Mouse (Mus musculus) cerebellum, postnatal 10 days (tissue): ENCODE results near the gene Rbpj.

ENCODE experiments used
- DNase-seq, 2 experiments: peaks; one replicate each; pipeline ENCODE4 v3.0.0; 2021; ENCODE audit warnings: mixed read lengths in 2 of 2

The Rbpj gene

GRCm38 (mm10) chr5:53469777-53470131, 3.8 kb downstream of the Rbpj start:
- DNase-seq: no peak

DNA sequence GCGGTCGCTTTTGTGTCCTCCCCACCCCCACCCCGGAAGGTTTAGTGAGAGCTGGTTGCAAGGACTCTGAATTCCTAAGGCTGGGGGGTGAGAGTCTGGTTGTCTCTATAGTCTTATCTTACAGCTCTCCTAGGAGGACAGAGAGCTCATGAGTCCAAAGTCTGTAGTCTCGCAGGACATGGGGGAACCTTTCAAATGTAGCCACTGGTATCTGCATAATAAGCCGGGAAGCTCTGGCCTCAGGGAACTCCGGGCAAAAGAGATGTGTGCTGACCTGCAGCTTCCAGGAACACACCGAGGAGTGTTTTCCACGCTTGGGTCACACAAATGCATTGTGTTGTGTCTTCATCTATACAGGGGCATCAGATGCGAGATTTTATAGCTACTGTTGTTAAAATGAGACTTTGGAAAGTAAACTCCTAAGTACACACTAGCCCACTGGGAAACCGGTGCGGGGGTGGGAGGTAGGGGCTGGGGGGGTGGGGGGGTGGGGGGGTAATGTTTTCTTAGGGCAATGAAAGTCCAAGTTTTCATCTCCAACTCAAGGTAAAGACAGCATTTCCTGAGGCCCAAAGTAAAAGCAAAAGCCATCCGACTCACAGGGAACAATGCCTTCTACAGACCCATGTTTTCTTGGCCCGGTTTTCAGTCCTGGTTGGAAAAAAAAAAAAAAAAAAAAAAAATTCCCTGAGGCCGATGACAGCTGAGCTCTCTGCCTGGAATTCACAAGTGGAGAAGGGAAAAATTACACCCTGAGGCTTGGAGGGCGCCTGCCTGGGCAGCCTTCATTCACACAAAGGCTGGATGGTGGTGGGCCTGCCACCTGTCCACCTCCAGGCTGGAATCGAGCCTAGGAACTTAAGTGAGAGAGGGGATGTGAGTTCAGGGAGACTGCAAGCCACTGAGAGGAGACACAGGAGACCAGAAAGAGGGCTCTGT, 4.5 kb downstream of the Rbpj start:
- peak; percentile 35 to 56 for DNase-seq

DNA sequence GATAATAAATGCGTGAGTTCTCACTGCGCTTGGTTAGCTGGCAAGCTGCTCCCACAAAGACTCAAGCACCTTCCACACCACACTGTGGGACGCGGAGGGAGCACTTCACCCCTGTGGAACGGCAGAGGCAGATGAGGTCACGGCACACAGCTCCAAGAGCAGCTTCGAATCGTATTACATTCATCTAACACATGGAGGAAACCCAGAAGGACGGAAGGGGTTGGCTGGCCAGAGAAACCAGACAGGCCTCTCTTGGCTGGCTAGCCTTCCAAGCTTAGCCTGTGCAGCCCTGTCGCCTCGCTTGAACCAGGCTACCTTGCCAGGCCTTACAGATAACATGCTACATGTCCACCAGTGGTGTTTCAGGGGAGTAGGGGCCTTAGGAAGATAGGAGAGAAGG, 6.5 kb downstream of the Rbpj start:
- DNase-seq: peak; percentile 54 to 55

- DNase-seq: no peak
Measured at GRCm38 (mm10) chr5:53479161-53479560, 13.2 kb downstream of the Rbpj start.

GRCm38 (mm10) chr5:53479891-53480290, 13.9 kb downstream of the Rbpj start:
- no peak for DNase-seq

- DNase-seq: no peak
Measured at GRCm38 (mm10) chr5:53481021-53481420, 15.1 kb downstream of the Rbpj start.

GRCm38 (mm10) chr5:53485069-53485628, 19.2 kb downstream of the Rbpj start:
- no peak for DNase-seq

GRCm38 (mm10) chr5:53485934-53486475, 20.1 kb downstream of the Rbpj start:
- no peak for DNase-seq

DNA sequence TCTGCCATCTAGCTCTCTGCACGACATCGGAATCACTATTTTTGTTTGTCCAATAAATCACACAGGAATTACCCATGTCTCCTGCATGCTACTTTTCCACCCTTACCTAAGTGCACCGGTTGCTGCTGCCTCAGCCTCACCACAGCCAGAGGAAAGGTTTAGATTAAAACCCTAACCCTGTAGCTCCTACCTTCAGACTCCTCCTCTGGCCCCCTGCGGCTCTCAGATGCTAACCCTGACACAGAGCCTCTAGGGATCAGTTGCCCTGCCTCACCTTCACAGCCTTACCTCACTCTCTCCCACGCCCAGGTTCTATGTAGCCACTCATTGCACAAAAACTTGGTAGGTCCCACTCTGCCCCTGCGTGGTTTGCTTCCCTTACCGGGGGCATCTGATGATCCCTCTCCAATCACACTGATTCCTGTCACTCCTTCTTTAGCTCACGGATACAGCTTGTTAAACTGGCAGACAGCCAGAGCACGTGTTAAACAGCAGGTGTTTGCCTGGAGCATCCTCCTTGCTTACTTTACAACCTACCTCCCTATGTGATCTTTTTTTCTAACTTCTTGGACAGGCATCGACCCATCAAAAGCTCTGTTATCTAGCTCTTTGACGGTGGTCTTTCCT, 21.1 kb downstream of the Rbpj start:
- DNase-seq: peak; percentile 28 to 32

DNA sequence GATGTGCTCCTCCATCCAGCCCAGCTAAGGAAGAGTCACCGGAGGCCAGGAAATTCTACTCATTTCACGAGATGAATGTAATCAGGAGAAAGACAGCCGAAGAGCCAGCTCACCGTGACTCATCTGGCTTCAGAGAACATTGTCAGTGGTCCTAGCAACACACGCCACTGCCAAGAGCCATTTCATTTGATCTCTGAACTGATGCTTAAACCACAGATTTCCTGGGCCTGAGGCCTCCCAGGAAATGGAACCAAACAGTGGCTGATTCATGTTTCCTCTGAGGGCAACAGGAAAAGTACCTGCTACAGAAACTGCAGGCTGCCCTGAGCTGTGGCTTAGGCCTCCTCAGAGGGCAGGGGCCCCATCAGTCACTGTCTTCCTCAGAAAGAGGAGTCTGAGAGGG, 24.7 kb downstream of the Rbpj start:
- no peak for DNase-seq

GRCm38 (mm10) chr5:53493756-53494155, 27.8 kb downstream of the Rbpj start:
- DNase-seq: no peak

DNA sequence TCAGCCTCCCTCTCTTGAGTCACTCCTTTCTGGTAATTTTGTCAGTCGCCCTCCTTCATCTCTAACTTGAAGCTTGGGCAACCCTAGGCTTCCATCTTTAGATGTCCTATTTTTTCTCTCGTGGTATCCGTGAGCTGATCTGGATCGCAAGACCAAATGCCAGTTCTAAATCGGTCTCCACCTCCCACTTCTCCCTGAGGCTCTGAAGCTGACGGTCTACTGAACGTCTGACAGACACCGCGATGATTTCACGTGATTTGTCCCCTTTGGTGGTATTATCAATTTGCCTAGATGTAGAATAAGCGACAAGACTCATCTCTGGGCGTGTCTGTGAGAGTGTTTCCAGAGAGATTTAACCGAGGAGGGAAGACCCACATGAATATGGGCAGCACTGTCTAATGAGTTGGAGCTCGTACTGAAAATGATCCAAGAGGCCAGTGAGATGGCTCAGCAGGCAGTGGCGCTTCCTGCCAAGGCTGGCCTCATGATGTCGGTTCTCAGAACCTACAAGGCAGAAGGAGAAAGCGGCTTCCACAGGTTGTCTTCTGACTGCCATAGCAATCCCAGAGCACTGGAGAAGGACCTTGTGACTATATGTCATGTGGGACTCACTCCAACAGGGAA, 28.7 kb downstream of the Rbpj start:
- peak; percentile 84 to 88 for DNase-seq

DNA sequence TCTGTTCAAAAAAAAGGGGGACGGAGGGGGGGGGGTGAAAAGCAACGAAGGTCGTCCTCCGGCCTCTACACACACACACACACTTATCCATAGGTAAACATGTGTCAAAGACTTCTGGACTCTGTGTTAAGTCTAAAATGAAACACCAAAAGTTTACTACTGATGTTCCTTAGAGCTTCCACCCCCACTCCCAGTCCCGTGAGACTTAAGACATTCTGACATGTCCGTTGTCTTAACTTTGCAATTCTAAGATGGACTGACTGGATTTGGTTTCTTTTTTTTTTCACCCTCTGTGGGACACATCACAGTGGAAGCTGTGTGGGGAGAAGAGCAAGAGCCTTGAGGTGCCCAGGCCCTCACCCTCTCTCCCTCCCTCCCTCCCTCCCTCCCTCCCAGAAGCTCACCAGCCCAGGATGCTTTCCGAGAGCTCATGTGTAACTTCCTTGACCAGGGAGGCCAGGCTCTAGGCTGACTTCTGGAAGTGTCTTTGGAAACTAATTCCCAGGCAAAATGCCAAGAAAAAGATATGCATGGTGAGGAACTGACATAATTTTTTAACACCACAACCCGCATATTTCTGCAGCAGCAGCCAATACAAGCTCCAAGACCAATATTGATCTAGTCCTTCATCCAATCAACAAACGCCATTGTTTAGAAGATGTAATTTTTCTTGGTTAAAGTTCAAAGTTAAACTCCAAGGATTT, 31.0 kb downstream of the Rbpj start:
- no peak for DNase-seq

DNA sequence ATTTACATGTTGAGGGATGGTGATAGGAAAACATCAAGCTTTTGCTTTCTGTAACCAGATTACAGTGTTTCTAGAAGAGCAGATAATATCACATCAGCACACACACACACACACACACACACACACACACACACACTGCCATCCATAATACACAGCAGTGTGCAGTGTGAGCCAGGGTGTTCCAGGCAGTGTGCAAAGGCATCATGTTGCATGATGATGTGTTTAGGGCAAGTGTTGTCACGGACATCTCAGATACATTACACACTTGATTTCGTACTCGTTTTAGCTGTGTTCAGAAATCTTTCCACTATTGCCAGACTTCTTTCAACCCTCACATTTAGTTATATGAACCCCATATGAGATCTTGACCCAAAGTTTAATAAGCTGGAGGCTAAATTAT, 33.6 kb downstream of the Rbpj start:
- DNase-seq: no peak

- no peak for DNase-seq
Measured at GRCm38 (mm10) chr5:53500509-53501145, 34.7 kb downstream of the Rbpj start.

- no peak for DNase-seq
Measured at GRCm38 (mm10) chr5:53503261-53503660, 37.3 kb downstream of the Rbpj start.

GRCm38 (mm10) chr5:53505751-53506150, 39.8 kb downstream of the Rbpj start:
- DNase-seq: no peak

DNA sequence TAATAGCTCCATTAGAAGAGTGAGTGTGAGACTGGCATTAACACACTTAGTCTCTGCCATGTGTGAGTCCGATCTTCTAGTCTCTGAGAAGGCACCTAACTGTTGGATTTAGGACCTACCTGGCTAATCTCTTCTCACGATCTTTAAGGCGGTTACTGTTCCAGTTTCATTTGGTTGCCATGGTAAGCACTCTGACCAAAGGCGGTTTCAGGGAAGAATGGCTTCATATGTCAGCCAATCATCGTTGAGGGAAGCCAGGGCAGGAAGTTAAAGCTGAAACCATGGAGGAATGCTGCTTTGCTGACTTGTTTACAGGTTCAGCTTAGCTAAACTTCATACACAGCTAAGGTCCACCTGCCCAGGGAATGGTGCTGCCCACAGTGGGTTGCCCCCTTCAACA, 41.4 kb downstream of the Rbpj start:
- no peak for DNase-seq

DNA sequence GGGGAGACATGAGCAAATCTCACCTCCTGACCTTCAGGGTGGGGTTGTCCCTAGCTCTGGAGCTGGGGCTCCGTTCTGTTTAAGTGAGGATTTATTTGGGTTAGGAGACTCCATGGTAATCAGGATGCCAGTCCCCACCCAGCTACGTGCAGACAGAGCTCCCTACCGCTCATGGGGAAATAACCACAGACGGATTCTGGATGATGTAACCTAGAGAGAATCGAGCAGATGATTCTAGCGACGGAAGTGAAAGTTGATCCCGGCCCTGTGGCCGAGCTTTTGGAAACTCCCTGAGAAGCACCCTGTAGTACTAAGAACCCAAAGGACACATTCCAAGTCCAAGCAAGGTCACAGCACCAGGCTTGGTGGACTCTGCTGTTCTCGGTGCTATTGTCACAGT, 43.5 kb downstream of the Rbpj start:
- no peak for DNase-seq

- no peak for DNase-seq
Measured at GRCm38 (mm10) chr5:53509927-53510326, 44.0 kb downstream of the Rbpj start.

DNA sequence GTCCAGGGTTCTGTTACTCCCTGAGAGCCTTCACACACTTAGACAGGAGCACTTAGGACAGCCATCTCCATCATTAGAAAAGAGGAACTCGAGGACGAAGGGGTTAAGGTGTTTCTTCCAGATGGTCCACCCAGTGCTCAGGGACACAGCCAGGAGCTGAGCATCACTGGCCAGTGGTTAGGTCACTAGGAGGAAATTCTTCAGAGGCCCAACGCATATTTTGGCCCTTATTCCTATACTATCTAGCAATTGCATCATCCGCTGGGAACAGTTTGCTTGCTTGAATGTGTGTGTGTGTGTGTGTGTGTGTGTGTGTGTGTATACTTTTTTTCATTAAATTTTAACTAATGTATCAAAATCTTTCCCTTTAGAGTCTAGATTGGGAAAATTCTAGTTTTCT, 45.5 kb downstream of the Rbpj start:
- DNase-seq: no peak

GRCm38 (mm10) chr5:53514959-53515612, 49.1 kb downstream of the Rbpj start:
- no peak for DNase-seq
